Mouse (Mus musculus) limb, embryonic 15.5 days (tissue): ENCODE results near the gene Smim4. TPM values are rescaled to one million over a fixed set of nuclear protein-coding genes. Genes with fewer than 3 reads are reported as not detected.

Experiments
- ATAC-seq: fragments of 200-750 bp; cut with Nextera tagmentation; 2 replicates; pipeline ENCODE4 v1.8.0; 2017; ENCODE audit warnings: low read depth, moderate TSS enrichment; ENCODE audit not compliant: insufficient number of reproducible peaks, low FRiP score, low TSS enrichment
- H3K27ac ChIP-seq: fragments of 300-500 bp; sonication (generic); 2 replicates; pipeline ENCODE4 v1.5.1; 2015; ENCODE audit warnings: moderate library complexity, mild to moderate bottlenecking, inconsistent platforms
- H3K27me3 ChIP-seq: fragments of 300-500 bp; sonication (generic); 2 replicates; pipeline ENCODE4 v1.6.1; 2015; ENCODE audit warnings: inconsistent platforms
- H3K36me3 ChIP-seq: fragments of 300-500 bp; sonication (generic); 2 replicates; pipeline ENCODE4 v1.6.1; 2015; ENCODE audit warnings: inconsistent platforms
- H3K4me1 ChIP-seq: fragments of 300-500 bp; sonication (generic); 2 replicates; pipeline ENCODE4 v1.6.1; 2015; ENCODE audit warnings: inconsistent platforms
- H3K4me2 ChIP-seq: fragments of 300-500 bp; sonication (generic); 2 replicates; pipeline ENCODE4 v1.6.1; 2015; ENCODE audit warnings: mild to moderate bottlenecking, inconsistent platforms
- H3K4me3 ChIP-seq: fragments of 300-500 bp; sonication (generic); 2 replicates; pipeline ENCODE4 v1.5.1; 2015; ENCODE audit warnings: mild to moderate bottlenecking, inconsistent platforms
- H3K9ac ChIP-seq: fragments of 300-500 bp; sonication (generic); 2 replicates; pipeline ENCODE4 v1.6.1; 2015; ENCODE audit warnings: inconsistent platforms
- H3K9me3 ChIP-seq: fragments of 300-500 bp; sonication (generic); 2 replicates; pipeline ENCODE4 v1.6.1; 2016; ENCODE audit warnings: inconsistent platforms
- WGBS: fragments of 180-500 bp; shearing (Covaris S2); methylation state at CpG from one replicate; pipeline ENCODE4 v1.1.7; 2015; 5-methylcytosine and 5-hydroxymethylcytosine counted together
- polyA plus RNA-seq: library from polyadenylated mRNA; unstranded; fragments of >200 nt; fragmentation: Nextera tagmentation; extraction: Ambion mirVana; gene quantifications from 2 replicates; pipeline ENCODE4 v1.2.1, GENCODE M21; 2015

Smim4 gene
- polyA plus RNA-seq, 1 experiment from 2014 or later: 58.9 TPM

DNA sequence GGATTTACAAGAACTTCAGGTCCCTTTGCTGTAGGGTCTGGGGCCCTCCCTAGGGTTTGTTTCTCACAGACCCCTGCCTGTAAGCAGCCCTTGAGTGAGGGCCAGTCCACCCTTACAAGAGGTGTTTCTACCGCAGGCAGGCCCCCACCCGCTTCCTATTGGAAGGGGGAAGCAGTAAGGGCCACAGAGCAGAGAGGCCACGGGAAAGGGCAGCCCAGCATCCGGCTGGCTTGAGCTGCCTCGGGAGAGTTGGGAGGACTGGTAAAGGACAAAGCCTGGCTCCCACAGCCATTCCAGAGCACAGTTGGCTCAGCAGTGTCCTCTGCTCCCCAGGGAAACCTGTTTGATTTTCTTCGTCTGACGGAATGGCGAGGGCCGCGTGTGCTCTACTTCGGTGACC, 9.0 kb upstream of the Smim4 start:
- no peak overlapping the region for H3K4me2 ChIP-seq
- WGBS: 85% methylated on average over 11 of the region's 11 CpGs
- H3K27me3 ChIP-seq: no peaks in the 10 kb centered on the region
- H3K9me3 ChIP-seq: no peaks in the 10 kb centered on the region
- H3K9ac ChIP-seq: no peak overlapping the region
- H3K36me3 ChIP-seq: peaks cover 80% of the 10 kb centered on the region
- no peak overlapping the region for H3K4me3 ChIP-seq
- peaks cover 25% of the 10 kb centered on the region for H3K4me1 ChIP-seq
- ATAC-seq: no peak
- H3K27ac ChIP-seq: peak overlapping the region; percentile 33; the same call in 1 of the 2 replicates

GRCm38 (mm10) chr14:31137281-31137595, 8.5 kb upstream of the Smim4 start:
- H3K4me2 ChIP-seq: no peak overlapping the region
- H3K36me3 ChIP-seq: peaks cover 76% of the 10 kb centered on the region
- no peaks in the 10 kb centered on the region for H3K27me3 ChIP-seq
- H3K4me3 ChIP-seq: no peak overlapping the region
- H3K9ac ChIP-seq: no peak overlapping the region
- H3K9me3 ChIP-seq: no peaks in the 10 kb centered on the region
- peaks cover 31% of the 10 kb centered on the region for H3K4me1 ChIP-seq
- 81% methylated on average over 10 of the region's 10 CpGs for WGBS
- no peak for ATAC-seq
- 0 out of 2 replicates have a peak overlapping the region, but pooled peaks have one; percentile 22 for H3K27ac ChIP-seq

- ATAC-seq: no peak
- Histone ChIP-seq H3K4me1 (peaks cover 37% of the 10 kb centered on the region), H3K27ac (0 out of 2 replicates have a peak overlapping the region, but pooled peaks have one; percentile 22), H3K9ac (no peak overlapping the region), H3K36me3 (peaks cover 70% of the 10 kb centered on the region), H3K9me3 (no peaks in the 10 kb centered on the region), H3K4me3 (no peak overlapping the region), H3K4me2 (no peak overlapping the region), H3K27me3 (no peaks in the 10 kb centered on the region)
- WGBS: 91% methylated on average over 26 of the region's 26 CpGs
Measured at GRCm38 (mm10) chr14:31136411-31137280, 7.9 kb upstream of the Smim4 start.

GRCm38 (mm10) chr14:31135495-31136410, 7.0 kb upstream of the Smim4 start:
- Histone ChIP-seq H3K4me2 (no peak overlapping the region), H3K9me3 (no peaks in the 10 kb centered on the region), H3K9ac (no peak overlapping the region), H3K4me1 (peaks cover 37% of the 10 kb centered on the region), H3K4me3 (no peak overlapping the region), H3K27me3 (no peaks in the 10 kb centered on the region), H3K27ac (peak overlapping the region; percentile 22; the same call in 1 of the 2 replicates), H3K36me3 (peaks cover 61% of the 10 kb centered on the region)
- no peak for ATAC-seq
- WGBS: 89% methylated on average over 34 of the region's 34 CpGs

GRCm38 (mm10) chr14:31134015-31135000, 5.6 kb upstream of the Smim4 start:
- no peaks in the 10 kb centered on the region for H3K9me3 ChIP-seq
- no peak overlapping the region for H3K4me3 ChIP-seq
- H3K9ac ChIP-seq: no peak overlapping the region
- peak overlapping the region; percentile 57 for H3K4me2 ChIP-seq
- no peaks in the 10 kb centered on the region for H3K27me3 ChIP-seq
- H3K27ac ChIP-seq: peak overlapping the region; percentile 87
- 68% methylated on average over 25 of the region's 25 CpGs for WGBS
- H3K36me3 ChIP-seq: peaks cover 47% of the 10 kb centered on the region
- ATAC-seq: no peak
- H3K4me1 ChIP-seq: peaks cover 51% of the 10 kb centered on the region

GRCm38 (mm10) chr14:31133023-31133665, 4.4 kb upstream of the Smim4 start:
- H3K9ac ChIP-seq: no peak overlapping the region
- ATAC-seq: no peak
- 34% methylated on average over 11 of the region's 11 CpGs for WGBS
- H3K4me2 ChIP-seq: peak overlapping the region; percentile 57
- H3K4me3 ChIP-seq: peak overlapping the region; percentile 60
- H3K27ac ChIP-seq: peak overlapping the region; percentile 87
- peaks cover 35% of the 10 kb centered on the region for H3K36me3 ChIP-seq
- peaks cover 51% of the 10 kb centered on the region for H3K4me1 ChIP-seq
- no peaks in the 10 kb centered on the region for H3K27me3 ChIP-seq
- no peaks in the 10 kb centered on the region for H3K9me3 ChIP-seq

DNA sequence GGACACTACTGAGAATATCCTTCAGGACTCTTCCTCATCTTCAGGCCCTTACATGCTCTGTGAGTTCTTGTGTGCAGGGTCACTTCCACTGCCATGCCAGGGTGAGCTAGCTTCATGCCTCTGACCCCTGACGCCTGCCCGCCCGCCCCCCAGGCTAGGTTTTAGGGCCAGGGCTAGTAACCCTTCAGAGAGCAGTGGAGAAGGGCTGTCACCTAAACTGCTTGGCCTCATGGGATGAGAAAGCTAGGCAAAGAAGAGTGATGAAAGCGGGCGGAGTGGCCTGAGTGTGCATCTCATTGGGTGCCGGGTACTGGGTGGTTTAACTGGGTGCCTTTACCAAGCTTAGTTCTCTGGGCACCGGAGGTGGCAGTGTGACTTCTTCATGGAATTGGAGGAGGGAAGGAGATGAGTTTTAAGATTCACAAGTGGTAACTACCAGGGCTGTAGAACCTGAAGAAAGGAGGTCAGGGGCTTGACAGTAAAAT, 3.8 kb upstream of the Smim4 start:
- Histone ChIP-seq H3K9me3 (no peaks in the 10 kb centered on the region), H3K4me2 (peak overlapping the region; percentile 57), H3K27ac (peak overlapping the region; percentile 87), H3K9ac (0 out of 2 replicates have a peak overlapping the region, but pooled peaks have one; percentile 12), H3K27me3 (no peaks in the 10 kb centered on the region), H3K4me1 (peaks cover 47% of the 10 kb centered on the region), H3K4me3 (peak overlapping the region; percentile 60), H3K36me3 (peaks cover 29% of the 10 kb centered on the region)
- 75% methylated on average over 7 of the region's 7 CpGs for WGBS
- ATAC-seq: no peak

DNA sequence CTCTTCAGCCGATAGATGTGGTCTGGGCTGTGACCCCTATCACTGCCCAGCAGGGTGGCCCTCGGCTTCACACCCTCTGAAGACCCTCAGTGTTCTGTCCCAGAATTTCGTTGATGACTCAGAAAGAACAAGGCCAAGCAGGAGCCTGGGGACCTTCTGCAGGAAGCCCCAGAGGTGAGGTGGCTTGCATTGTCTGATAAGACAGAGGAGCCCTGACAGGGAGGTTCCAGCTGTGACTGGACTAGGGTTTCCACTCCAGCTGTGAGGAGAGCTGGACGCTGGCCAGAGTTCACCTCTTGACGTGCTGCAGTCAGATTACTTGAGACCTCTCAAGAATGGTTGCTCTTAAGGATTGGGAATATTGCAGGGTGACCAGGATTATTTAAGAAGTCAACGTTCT, 3.3 kb upstream of the Smim4 start:
- WGBS: 8% methylated on average over 6 of the region's 6 CpGs
- H3K9ac ChIP-seq: peak overlapping the region; percentile 73
- peaks cover 24% of the 10 kb centered on the region for H3K36me3 ChIP-seq
- H3K27me3 ChIP-seq: no peaks in the 10 kb centered on the region
- H3K27ac ChIP-seq: peak overlapping the region; percentile 87; the same call in 1 of the 2 replicates
- peak overlapping the region; percentile 60 for H3K4me3 ChIP-seq
- H3K9me3 ChIP-seq: no peaks in the 10 kb centered on the region
- peak overlapping the region; percentile 57 for H3K4me2 ChIP-seq
- H3K4me1 ChIP-seq: peaks cover 52% of the 10 kb centered on the region
- ATAC-seq: no peak

- Histone ChIP-seq H3K9ac (peak overlapping the region; percentile 73), H3K9me3 (no peaks in the 10 kb centered on the region), H3K27me3 (no peaks in the 10 kb centered on the region), H3K4me1 (peaks cover 58% of the 10 kb centered on the region), H3K27ac (peak overlapping the region; percentile 90), H3K4me2 (peak overlapping the region; percentile 57), H3K36me3 (peaks cover 19% of the 10 kb centered on the region), H3K4me3 (peak overlapping the region; percentile 60)
- ATAC-seq: no peak
- under 1% methylated on average over 43 of the region's 43 CpGs for WGBS
Measured at GRCm38 (mm10) chr14:31131272-31131821, 2.6 kb upstream of the Smim4 start.
